Mouse (Mus musculus): ENCODE results near the gene Erp29.

- TF ChIP-seq CTCF (IDR thresholded peaks at IDR 0.05; ENCODE audit: low read depth) (peak; percentile 79), EP300 (optimal IDR thresholded peaks at IDR 0.05) (no peak)
Measured at GRCm38 (mm10) chr5:121392667-121393380, 59.5 kb downstream of the Erp29 start.

Data from stomach, postnatal 0 days (tissue).